Mouse (Mus musculus): ENCODE data around the gene H2afv. TPM values are rescaled to one million over a fixed set of nuclear protein-coding genes. Genes with fewer than 3 reads are reported as not detected.

H2afv gene
- total and polyA plus RNA-seq, 3 experiments, result 46.6 to 73.2 (median 63.7) TPM

GRCm38 (mm10) chr11:6391516-6392276 is 52.5 kb downstream of the H2afv start (continued):
- no peak for TF ChIP-seq PAX5 (IDR thresholded peaks at IDR 0.05; ENCODE audit: low read length)
- peak; percentile 72 for TF ChIP-seq NRF1 (IDR thresholded peaks at IDR 0.05; ENCODE audit: low read depth, low read length)
- TF ChIP-seq JUND (conservative IDR thresholded peaks at IDR 0.05; ENCODE audit: low read depth, low read length), result 0 out of 2 replicates have a peak, but pooled peaks have one; percentile 46
- peak; percentile 98 for TF ChIP-seq EP300 (IDR thresholded peaks at IDR 0.05; ENCODE audit: low read length)
- TF ChIP-seq ZNF384 (IDR thresholded peaks at IDR 0.05; ENCODE audit: low read depth, low read length), result peak; percentile 42; the same call in 1 of the 2 replicates
- peak; percentile 93 for TF ChIP-seq MXI1 (IDR thresholded peaks at IDR 0.05; ENCODE audit: low read depth, low read length)
- no peak for TF ChIP-seq POLR2AphosphoS2 (IDR thresholded peaks at IDR 0.05; ENCODE audit: low read depth, low read length)
- TF ChIP-seq HCFC1 (IDR thresholded peaks at IDR 0.05; ENCODE audit: low read depth, low read length), result peak; percentile 74
- peak; percentile 93; the same call in 1 of the 2 replicates for TF ChIP-seq SIN3A (IDR thresholded peaks at IDR 0.05; ENCODE audit: low read length)
- peak; percentile 85 for TF ChIP-seq ELF1 (IDR thresholded peaks at IDR 0.05; ENCODE audit: low read depth, low read length)

- dilution Hi-C loops (cut with MboI; ENCODE audit: extremely low pct_ligation_motif_present, extremely low pct_unique_long_range_greater_than_20kb, low sequenced_read_pairs) (no loop called here), in situ Hi-C loops (cut with MboI; ENCODE audit: low pct_ligation_motif_present, low pct_unique_long_range_greater_than_20kb, low sequenced_read_pairs) (no loop called here)
- peak overlapping the region; percentile 96 for H3K27ac ChIP-seq (ENCODE audit: insufficient read depth, low read depth)
- TF ChIP-seq MEF2A (IDR thresholded peaks at IDR 0.05; ENCODE audit: borderline replicate concordance, low read depth, low read length) (no peak), IRF4 (IDR thresholded peaks at IDR 0.05; ENCODE audit: low read depth, low read length) (no peak), ELF1 (IDR thresholded peaks at IDR 0.05; ENCODE audit: low read depth, low read length) (0 out of 2 replicates have a peak, but pooled peaks have one; percentile 13), RAD21 (IDR thresholded peaks at IDR 0.05; ENCODE audit: low read depth, low read length) (no peak), MYC (IDR thresholded peaks at IDR 0.05; ENCODE audit: low read depth, low read length) (0 out of 2 replicates have a peak, but pooled peaks have one; percentile 42), PAX5 (IDR thresholded peaks at IDR 0.05; ENCODE audit: low read length) (no peak), MAZ (IDR thresholded peaks at IDR 0.05; ENCODE audit: low read depth, low read length) (no peak), MAFK (IDR thresholded peaks at IDR 0.05; ENCODE audit: insufficient replicate concordance, low read length) (no peak), JUN (IDR thresholded peaks at IDR 0.05; ENCODE audit: insufficient read depth, low read depth, low read length) (no peak), SIN3A (IDR thresholded peaks at IDR 0.05; ENCODE audit: low read length) (0 out of 2 replicates have a peak, but pooled peaks have one; percentile 24), MAX (IDR thresholded peaks at IDR 0.05; ENCODE audit: low read length) (peak; percentile 69), EP300 (IDR thresholded peaks at IDR 0.05; ENCODE audit: low read length) (no peak), POLR2A (IDR thresholded peaks at IDR 0.05; ENCODE audit: low read depth, low read length) (peak; percentile 22; the same call in 1 of the 2 replicates), MXI1 (IDR thresholded peaks at IDR 0.05; ENCODE audit: low read depth, low read length) (peak; percentile 44; the same call in 1 of the 2 replicates), CTCF (conservative IDR thresholded peaks at IDR 0.05 in 1 of 2, IDR thresholded peaks at IDR 0.05 in 1 of 2; ENCODE audit: low read depth in 2 of 2, low read length in 2 of 2) (no peak), USF1 (IDR thresholded peaks at IDR 0.05; ENCODE audit: low read depth, low read length) (no peak), CHD1 (IDR thresholded peaks at IDR 0.05; ENCODE audit: low read depth, low read length) (no peak), KAT2A (IDR thresholded peaks at IDR 0.05; ENCODE audit: insufficient replicate concordance, low read length) (no peak), ZMIZ1 (IDR thresholded peaks at IDR 0.05; ENCODE audit: low read depth, low read length) (peak; percentile 61), UBTF (IDR thresholded peaks at IDR 0.05; ENCODE audit: low read depth, low read length) (peak; percentile 60), TCF12 (IDR thresholded peaks at IDR 0.05; ENCODE audit: low read depth, low read length) (peak; percentile 22; the same call in 1 of the 2 replicates), NELFE (IDR thresholded peaks at IDR 0.05; ENCODE audit: low read depth, low read length) (no peak), ZKSCAN1 (IDR thresholded peaks at IDR 0.05; ENCODE audit: borderline replicate concordance, low read depth, low read length) (no peak), E2F4 (IDR thresholded peaks at IDR 0.05; ENCODE audit: insufficient replicate concordance, low read depth, low read length) (no peak), TBP (conservative IDR thresholded peaks at IDR 0.05; ENCODE audit: low read depth, low read length) (no peak), CHD2 (IDR thresholded peaks at IDR 0.05; ENCODE audit: low read length) (peak; percentile 32; the same call in 1 of the 2 replicates), BHLHE40 (IDR thresholded peaks at IDR 0.05; ENCODE audit: low read depth, low read length) (0 out of 2 replicates have a peak, but pooled peaks have one; percentile 5), ZC3H11A (IDR thresholded peaks at IDR 0.05; ENCODE audit: low read depth, low read length) (no peak), ZNF384 (IDR thresholded peaks at IDR 0.05; ENCODE audit: low read depth, low read length) (peak; percentile 45; the same call in 1 of the 2 replicates)
Measured at GRCm38 (mm10) chr11:6390376-6391053, 53.7 kb downstream of the H2afv start.

More at GRCm38 (mm10) chr11:6390376-6391053, 53.7 kb downstream of the H2afv start:
- Histone ChIP-seq H3K79me2 (replicated peaks; ENCODE audit: control insufficient read depth, extremely low read depth, insufficient read depth, poor library complexity, severe bottlenecking) (peaks cover 58% of the 10 kb centered on the region), H3K9ac (ENCODE audit: insufficient read depth, low read depth) (peak overlapping the region; percentile 53), H3K4me1 (ENCODE audit: control insufficient read depth in 1 of 2, insufficient read depth in 2 of 2) (peaks cover 26 to 52% of the 10 kb centered on the region in 2 experiments), H3K36me3 (replicated peaks in 1 of 2; ENCODE audit: control insufficient read depth in 1 of 2, insufficient read depth in 1 of 2, low read length in 1 of 2) (peaks cover 18 to 34% of the 10 kb centered on the region in 2 experiments), H3K4me2 (ENCODE audit: insufficient read depth, low read depth, poor library complexity, severe bottlenecking) (peak overlapping the region; percentile 73), H3K27me3 (replicated peaks) (no peaks in the 10 kb centered on the region), H3K4me3 (replicated peaks in 1 of 3; ENCODE audit: low read depth in 2 of 3, low read length in 2 of 3, poor library complexity in 1 of 3) (peak overlapping the region; percentile 76 to 99 (median 79)), H3K9me3 (replicated peaks; ENCODE audit: low read length) (no peaks in the 10 kb centered on the region)
- DNase-seq (ENCODE audit: extremely low read depth), result peak; percentile 34

All from CH12.LX (cell line).